16 mouse cellular contexts compared by ENCODE assay signal in the genomic region with DNA sequence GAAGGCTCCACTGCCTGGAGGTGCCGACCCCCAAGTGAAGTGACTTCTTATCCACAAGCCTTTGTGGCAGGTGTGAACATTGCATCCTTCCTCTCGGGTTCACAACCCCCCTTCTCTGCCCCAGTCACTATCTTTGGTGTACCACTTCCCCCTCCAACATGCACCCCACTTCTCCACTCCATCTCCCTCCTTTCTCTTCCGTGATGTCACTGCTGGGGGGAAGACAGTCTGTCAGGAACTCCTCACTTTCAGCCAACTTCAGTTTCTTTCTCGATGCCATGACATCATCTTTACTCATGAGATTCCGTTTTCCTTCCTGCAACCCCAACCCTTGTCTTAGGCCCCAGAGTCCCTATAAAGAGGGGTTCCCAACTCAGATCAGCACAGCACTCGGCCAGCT. TPM values are rescaled to one million over a fixed set of nuclear protein-coding genes. Genes with fewer than 3 reads are reported as not detected.
DNase-seq lines count a peak whose midpoint lies in the region; ATAC-seq lines count a peak whose summit lies in the region.
"Had no signal": no experiment of that assay in that cellular context is flagged by ENCODE, and none has a peak within 500 bp of the region (broad histone marks: within the 10 kb centered on the region; RNA-seq: fewer than 3 reads in every experiment).

A gene (plus strand): TSS at position 381 of the 400 bp plus-strand sequence.

- no peak within 1 kb of the TSS for H3K9ac ChIP-seq in midbrain, embryonic 13.5 days (replicated peaks)
- H3K9ac ChIP-seq: kidney, embryonic 15.5 days; limb, embryonic 12.5 days; liver, postnatal 0 days had no signal

- 89% methylated on average over 6 of the region's 6 CpGs for WGBS in midbrain, embryonic 13.5 days

- H3K36me3 ChIP-seq in midbrain, embryonic 13.5 days = no peaks in the 10 kb centered on the region
- H3K36me3 ChIP-seq: kidney, embryonic 15.5 days; limb, embryonic 12.5 days had no signal

- no peaks in the 10 kb centered on the region for H3K4me1 ChIP-seq in midbrain, embryonic 13.5 days (replicated peaks)
- H3K4me1 ChIP-seq: kidney, embryonic 15.5 days; limb, embryonic 12.5 days had no signal

- intact Hi-C loops in left cerebral cortex, postnatal 10 days (cut with DNase I) = no loop called here

- no peaks in the 10 kb centered on the region for H3K27me3 ChIP-seq in midbrain, embryonic 13.5 days
- H3K27me3 ChIP-seq: kidney, embryonic 15.5 days; limb, embryonic 12.5 days had no signal

- no peak within 1 kb of the TSS for H3K4me2 ChIP-seq in midbrain, embryonic 13.5 days (replicated peaks)
- H3K4me2 ChIP-seq: kidney, embryonic 15.5 days; limb, embryonic 12.5 days had no signal

- no peak for ATAC-seq in midbrain, embryonic 13.5 days
- ATAC-seq: hindbrain, embryonic 16.5 days; liver, postnatal 0 days had no signal

- no peaks in the 10 kb centered on the region for H3K9me3 ChIP-seq in midbrain, embryonic 13.5 days
- H3K9me3 ChIP-seq: kidney, embryonic 15.5 days; limb, embryonic 12.5 days had no signal

- no peak within 1 kb of the TSS for H3K4me3 ChIP-seq in midbrain, embryonic 13.5 days (replicated peaks)
- H3K4me3 ChIP-seq: erythroblast, embryonic 14.5 days; kidney, embryonic 15.5 days; limb, embryonic 12.5 days had no signal

- no peak within 1 kb of the TSS for H3K27ac ChIP-seq in midbrain, embryonic 13.5 days
- H3K27ac ChIP-seq: kidney, embryonic 15.5 days; limb, embryonic 12.5 days had no signal

- peak; percentile 8 for DNase-seq in adrenal gland, adult 2 months
- DNase-seq in adrenal gland, adult 8-10 months = no peak
- peak; percentile 19 for DNase-seq in brain, adult 2 months (ENCODE audit: low read depth, low spot score)
- DNase-seq in naive thymus-derived CD4-positive, alpha-beta T cell, adult 2 months (ENCODE audit: low read depth) = peak; percentile 14
- DNase-seq in thymus, postnatal 36 days = peak; percentile 21 to 50
- no peak for DNase-seq in kidney, adult 11 months
- no peak for DNase-seq in left cerebral cortex, postnatal 10 days (ENCODE audit: extremely low spot score in 1 of 2, low spot score in 2 of 2)
- DNase-seq: heart, adult 18-20 months; heart, postnatal 10 days; liver, postnatal 0 days; spleen, adult 18-20 months had no signal

RNA-seq across cellular contexts. Expression of the gene that starts here (rescaled TPM):
- total RNA-seq in adrenal gland, adult 2 months (2021) = under 1 TPM in 1 of 2 experiments, not detected in 1; 0.97 TPM
- 2.0 and 3.0 TPM in 2 replicates for polyA plus RNA-seq in adrenal gland, adult 2 months (2012; rRNA removed)
- total RNA-seq in adrenal gland, adult 8-10 months (2022) = 1 to 10 TPM in 1 of 4 experiments, under 1 TPM in 2, not detected in 1; 0.52 to 1.4 (median 0.59) TPM
- 0.32 TPM in 1 of 2 replicates, not detected in the other for polyA plus RNA-seq in midbrain, embryonic 13.5 days (2015; fragmentation: Nextera tagmentation; extraction: Ambion mirVana)
- total RNA-seq in left cerebral cortex, postnatal 10 days (2021) = not detected
- total RNA-seq: heart, adult 18-20 months; heart, postnatal 10 days had no signal
- polyA plus RNA-seq: erythroblast, embryonic 14.5 days had no signal

Comparison
In these comparisons a context has a peak if more than half of its experiments do, and no peak if none do; other contexts are left out.
1. DNase-seq: peak in adrenal gland, adult 2 months (single experiment), brain, adult 2 months (single experiment), naive thymus-derived CD4-positive, alpha-beta T cell, adult 2 months (single experiment) and thymus, postnatal 36 days (2 of 2); none in adrenal gland, adult 8-10 months (single experiment), kidney, adult 11 months (single experiment) and left cerebral cortex, postnatal 10 days (0 of 2).